Mouse (Mus musculus): ENCODE results near the gene Pax4. TPM values are rescaled to one million over a fixed set of nuclear protein-coding genes. Genes with fewer than 3 reads are reported as not detected.

Pax4 gene
- polyA plus RNA-seq, 1 experiment from 2014 or later: 0.26 TPM

DNA sequence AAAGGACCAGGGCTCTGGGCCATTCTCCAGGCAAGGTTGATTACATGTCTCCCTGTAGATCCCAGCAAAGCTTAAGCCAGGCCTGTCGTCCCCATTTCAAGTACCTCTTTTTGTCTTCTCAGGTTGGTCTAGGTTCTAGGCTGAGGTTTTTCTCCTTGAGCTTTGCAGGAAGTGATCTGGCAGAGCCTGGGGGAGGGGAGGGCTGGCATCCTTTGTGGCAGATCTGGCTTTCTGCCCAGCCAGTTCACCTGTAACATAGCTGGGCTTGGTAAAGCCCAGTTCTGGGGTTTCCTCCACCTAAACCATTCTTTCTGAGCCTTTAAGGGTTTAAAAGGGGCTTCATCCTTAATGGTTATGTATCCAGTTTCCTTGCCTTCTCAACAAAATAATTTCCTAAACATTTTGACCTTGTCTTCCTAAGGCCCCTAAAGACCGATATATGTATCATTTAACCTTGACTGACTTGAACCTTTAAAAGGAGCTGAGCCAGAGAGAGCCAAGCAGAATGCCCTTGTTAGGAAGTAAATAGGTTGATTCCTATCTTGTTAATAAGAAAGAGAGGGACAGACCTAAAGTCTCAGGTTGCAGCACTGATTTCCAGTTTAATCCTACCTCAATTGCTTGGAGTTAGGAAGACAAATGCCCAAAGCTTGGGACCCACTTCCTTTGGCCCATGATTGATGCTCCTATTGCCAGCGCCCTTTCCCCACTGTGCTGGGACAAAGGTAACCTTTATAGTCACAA lies 21.9 kb downstream of the Pax4 start, which contains the start of gene Fscn3:
Fscn3 (plus strand) TSS at position 694 of the 744 bp plus-strand sequence.
- Histone ChIP-seq H3K9me3 (ENCODE audit: control insufficient read depth, low read length) (no peaks in the 10 kb centered on the region), H3K36me3 (ENCODE audit: control insufficient read depth, insufficient read depth, low read length) (peaks cover 15% of the 10 kb centered on the region), H3K4me3 (ENCODE audit: low read depth, low read length) (no peak within 1 kb of the TSS), H3K27ac (ENCODE audit: low read depth, low read length) (no peak within 1 kb of the TSS), H3K27me3 (replicated peaks; ENCODE audit: control insufficient read depth, insufficient read depth, low read length) (no peaks in the 10 kb centered on the region), H3K4me1 (replicated peaks; ENCODE audit: control insufficient read depth, insufficient read depth, low read length) (peaks cover 16% of the 10 kb centered on the region), H3K9ac (ENCODE audit: low read depth, low read length) (no peak within 1 kb of the TSS), H3K4me2 (no peak within 1 kb of the TSS)
- ATAC-seq (replicated peaks; ENCODE audit: low FRiP score) (no peak), DNase-seq (ENCODE audit: low spot score) (no peak)
- 77% methylated on average over 3 of the region's 3 CpGs for WGBS

DNA sequence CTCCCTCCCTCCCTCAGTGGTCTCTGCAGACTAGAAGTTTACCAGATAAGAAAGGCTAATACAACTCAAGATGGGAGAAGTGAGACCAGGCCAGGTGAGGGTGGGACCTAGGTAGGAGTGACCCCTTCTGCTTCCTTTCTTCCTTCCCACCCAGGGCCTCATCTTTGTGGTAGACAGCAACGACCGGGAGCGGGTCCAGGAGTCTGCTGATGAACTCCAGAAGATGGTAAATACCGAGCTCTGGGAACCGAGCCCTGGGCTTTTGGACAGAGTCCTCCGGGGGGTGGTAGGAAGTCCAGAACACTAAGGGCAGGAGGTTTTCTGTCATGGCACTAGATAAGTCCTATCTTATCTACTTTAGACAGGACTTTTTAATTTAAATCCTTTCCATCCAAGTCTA lies 24.1 kb downstream of the Pax4 start:
- no peaks in the 10 kb centered on the region for H3K9me3 ChIP-seq (ENCODE audit: control insufficient read depth, low read length)
- peaks cover 21% of the 10 kb centered on the region for H3K4me1 ChIP-seq (replicated peaks; ENCODE audit: control insufficient read depth, insufficient read depth, low read length)
- peak overlapping the region; percentile 95 for H3K4me3 ChIP-seq (ENCODE audit: low read depth, low read length)
- H3K27ac ChIP-seq (ENCODE audit: low read depth, low read length): peak overlapping the region; percentile 83
- 76% methylated on average over 6 of the region's 6 CpGs for WGBS
- H3K9ac ChIP-seq (ENCODE audit: low read depth, low read length): peak overlapping the region; percentile 92
- H3K36me3 ChIP-seq (ENCODE audit: control insufficient read depth, insufficient read depth, low read length): peaks cover 15% of the 10 kb centered on the region
- no peak for ATAC-seq (replicated peaks; ENCODE audit: low FRiP score)
- H3K27me3 ChIP-seq (replicated peaks; ENCODE audit: control insufficient read depth, insufficient read depth, low read length): no peaks in the 10 kb centered on the region
- no peak for DNase-seq (ENCODE audit: low spot score)
- peak overlapping the region; percentile 75 for H3K4me2 ChIP-seq

DNA sequence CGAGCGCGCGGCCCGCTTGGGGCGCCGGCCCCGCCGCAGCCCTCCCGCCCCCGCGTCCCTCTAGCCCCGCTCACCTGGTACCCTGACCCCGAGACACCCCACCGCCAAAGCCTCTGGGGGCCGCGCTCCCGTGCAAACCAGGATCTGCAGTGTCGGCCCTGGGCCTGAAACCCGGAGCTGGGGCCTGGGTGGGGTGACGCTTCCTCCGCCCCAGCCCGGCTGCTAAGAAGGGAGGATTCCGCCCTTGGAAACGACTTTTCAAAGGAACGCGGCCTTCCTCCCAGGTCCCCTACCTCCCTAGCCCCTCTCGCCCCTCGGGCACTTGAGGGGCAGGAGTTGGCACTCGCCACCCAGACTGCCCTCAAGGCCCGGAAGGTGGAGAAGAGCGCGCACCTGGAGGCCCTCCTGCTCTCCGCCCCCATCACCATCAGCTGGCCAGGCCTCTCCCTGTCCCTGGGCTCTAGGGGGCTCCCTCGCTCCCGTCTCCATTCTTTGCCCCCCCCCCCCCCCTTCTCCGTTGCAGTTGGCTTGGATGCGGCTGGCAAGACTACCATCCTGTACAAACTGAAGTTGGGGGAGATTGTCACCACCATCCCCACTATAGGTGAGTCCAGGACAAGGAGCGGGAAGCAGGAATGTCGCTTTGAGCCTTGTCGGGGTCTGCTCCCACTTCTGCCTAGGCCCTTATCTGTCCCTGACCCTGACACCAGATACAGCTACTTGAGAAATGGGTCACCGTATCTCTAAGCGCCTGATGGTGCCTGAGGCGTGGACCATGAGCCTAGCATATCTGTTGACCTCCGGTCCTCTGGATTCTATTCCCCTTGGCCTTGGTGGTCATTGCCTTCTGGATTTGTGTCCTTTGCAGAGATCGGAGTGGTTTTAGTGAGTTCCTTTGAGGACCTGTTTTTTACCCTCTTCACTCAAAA lies 25.1 kb downstream of the Pax4 start:
- Histone ChIP-seq H3K9ac (ENCODE audit: low read depth, low read length) (peak overlapping the region; percentile 92), H3K27me3 (replicated peaks; ENCODE audit: control insufficient read depth, insufficient read depth, low read length) (no peaks in the 10 kb centered on the region), H3K9me3 (ENCODE audit: control insufficient read depth, low read length) (no peaks in the 10 kb centered on the region), H3K36me3 (ENCODE audit: control insufficient read depth, insufficient read depth, low read length) (peaks cover 15% of the 10 kb centered on the region), H3K27ac (ENCODE audit: low read depth, low read length) (peak overlapping the region; percentile 83), H3K4me2 (peak overlapping the region; percentile 75), H3K4me1 (replicated peaks; ENCODE audit: control insufficient read depth, insufficient read depth, low read length) (peaks cover 26% of the 10 kb centered on the region), H3K4me3 (ENCODE audit: low read depth, low read length) (peak overlapping the region; percentile 95)
- DNase-seq (ENCODE audit: low spot score): peak; percentile 71
- peak; percentile 75 for ATAC-seq (replicated peaks; ENCODE audit: low FRiP score)
- 4% methylated on average over 46 of the region's 46 CpGs for WGBS

DNA sequence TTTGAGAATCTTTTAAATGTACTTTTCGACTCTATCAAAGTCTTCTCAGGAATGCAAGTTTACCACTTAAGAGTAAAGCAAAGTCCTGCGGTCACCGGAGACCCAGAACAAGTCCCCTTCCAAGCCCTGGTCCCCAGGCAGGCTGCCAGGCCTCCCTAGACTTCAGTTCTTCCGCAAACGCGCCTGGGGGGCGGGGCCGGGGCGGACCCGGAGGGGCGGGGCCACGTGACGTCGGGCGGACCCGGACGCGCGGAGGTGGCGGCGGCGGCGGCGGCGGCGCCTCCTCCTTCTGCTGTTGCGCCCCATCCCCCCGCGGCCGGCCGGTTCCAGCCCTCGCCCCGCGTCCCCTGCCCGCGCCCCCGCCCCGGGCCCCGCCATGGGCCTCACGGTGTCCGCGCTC lies 25.8 kb downstream of the Pax4 start, which contains the start of gene Arf5:
Arf5 (plus strand) TSS at position 248 of the 400 bp plus-strand sequence.
- WGBS: 1% methylated on average over 27 of the region's 42 CpGs
- H3K27ac ChIP-seq (ENCODE audit: low read depth, low read length): peak within 1 kb of the TSS; percentile 83
- no peaks in the 10 kb centered on the region for H3K9me3 ChIP-seq (ENCODE audit: control insufficient read depth, low read length)
- H3K9ac ChIP-seq (ENCODE audit: low read depth, low read length): peak within 1 kb of the TSS; percentile 92
- H3K4me1 ChIP-seq (replicated peaks; ENCODE audit: control insufficient read depth, insufficient read depth, low read length): peaks cover 26% of the 10 kb centered on the region
- ATAC-seq (replicated peaks; ENCODE audit: low FRiP score) (peak; percentile 57), DNase-seq (ENCODE audit: low spot score) (peak; percentile 91)
- no peaks in the 10 kb centered on the region for H3K27me3 ChIP-seq (replicated peaks; ENCODE audit: control insufficient read depth, insufficient read depth, low read length)
- peak within 1 kb of the TSS; percentile 75 for H3K4me2 ChIP-seq
- H3K36me3 ChIP-seq (ENCODE audit: control insufficient read depth, insufficient read depth, low read length): peaks cover 19% of the 10 kb centered on the region
- peak within 1 kb of the TSS; percentile 95 for H3K4me3 ChIP-seq (ENCODE audit: low read depth, low read length)

DNA sequence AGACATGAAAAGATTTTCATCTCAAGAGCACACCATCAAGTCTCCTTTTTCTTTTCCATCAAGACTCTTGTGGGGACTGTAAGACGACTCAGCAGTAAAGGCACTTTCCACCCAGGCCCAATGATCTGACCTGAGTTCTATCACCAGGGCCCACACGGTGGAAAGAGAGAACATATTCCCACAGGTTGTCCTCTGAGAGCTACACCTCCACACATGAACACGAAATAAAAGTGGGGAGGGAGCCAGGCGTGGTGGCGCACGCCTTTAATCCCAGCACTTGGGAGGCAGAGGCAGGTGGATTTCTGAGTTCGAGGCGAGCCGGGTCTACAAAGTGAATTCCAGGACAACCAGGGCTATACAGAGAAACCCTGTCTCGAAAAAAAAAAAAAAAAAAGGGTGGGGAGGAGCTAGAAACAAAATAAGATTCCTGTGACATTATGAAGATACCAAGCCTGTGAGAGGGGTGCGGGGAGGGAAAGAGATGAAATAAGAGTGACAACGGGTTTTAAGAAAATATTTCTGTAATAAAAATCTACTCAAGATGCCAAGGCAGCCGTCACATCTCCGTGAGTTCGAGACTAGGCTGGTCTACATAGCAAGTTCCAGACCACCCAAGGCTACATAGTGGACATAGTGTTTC lies 26.4 kb downstream of the Pax4 start:
- H3K4me3 ChIP-seq (ENCODE audit: low read depth, low read length): peak overlapping the region; percentile 95
- 66% methylated on average over 15 of the region's 15 CpGs for WGBS
- DNase-seq (ENCODE audit: low spot score): no peak
- ATAC-seq (replicated peaks; ENCODE audit: low FRiP score): no peak
- H3K36me3 ChIP-seq (ENCODE audit: control insufficient read depth, insufficient read depth, low read length): peaks cover 22% of the 10 kb centered on the region
- H3K27ac ChIP-seq (ENCODE audit: low read depth, low read length): peak overlapping the region; percentile 28; the same call in 1 of the 2 replicates
- H3K9me3 ChIP-seq (ENCODE audit: control insufficient read depth, low read length): no peaks in the 10 kb centered on the region
- peak overlapping the region; percentile 92; the same call in 1 of the 2 replicates for H3K9ac ChIP-seq (ENCODE audit: low read depth, low read length)
- peaks cover 26% of the 10 kb centered on the region for H3K4me1 ChIP-seq (replicated peaks; ENCODE audit: control insufficient read depth, insufficient read depth, low read length)
- H3K27me3 ChIP-seq (replicated peaks; ENCODE audit: control insufficient read depth, insufficient read depth, low read length): no peaks in the 10 kb centered on the region
- peak overlapping the region; percentile 75 for H3K4me2 ChIP-seq

DNA sequence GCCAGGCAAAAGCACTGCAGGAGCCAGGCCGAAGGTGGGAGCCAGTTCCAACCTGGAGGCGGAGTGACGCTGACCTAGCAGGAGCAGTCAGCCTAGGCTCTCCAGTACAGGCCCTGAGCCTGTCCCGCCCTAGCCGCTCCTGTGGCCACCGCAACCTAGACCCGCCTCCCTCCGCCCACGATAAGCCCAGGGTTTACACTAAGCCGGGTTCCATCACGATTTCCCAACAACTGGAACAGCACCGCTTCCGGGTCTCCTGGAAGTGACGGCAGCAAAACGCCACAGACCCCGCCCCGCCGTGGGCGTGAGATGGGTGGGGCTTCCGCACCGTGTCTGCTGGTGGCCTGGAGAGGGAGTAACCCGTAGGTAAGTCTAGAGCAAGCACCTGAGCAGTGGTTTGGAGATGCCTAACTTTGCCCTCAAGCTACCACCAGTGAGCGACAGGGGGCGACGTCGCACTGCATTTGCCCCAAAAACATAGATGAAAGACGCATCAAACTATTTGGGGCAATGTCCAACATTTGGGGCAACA lies 27.6 kb downstream of the Pax4 start:
- ATAC-seq (replicated peaks; ENCODE audit: low FRiP score) (peak; percentile 84), DNase-seq (ENCODE audit: low spot score) (peak; percentile 97)
- peak overlapping the region; percentile 75 for H3K27ac ChIP-seq (ENCODE audit: low read depth, low read length)
- peaks cover 18% of the 10 kb centered on the region for H3K36me3 ChIP-seq (ENCODE audit: control insufficient read depth, insufficient read depth, low read length)
- peak overlapping the region; percentile 97 for H3K4me2 ChIP-seq
- peak overlapping the region; percentile 85 for H3K9ac ChIP-seq (ENCODE audit: low read depth, low read length)
- peak overlapping the region; percentile 83 for H3K4me3 ChIP-seq (ENCODE audit: low read depth, low read length)
- no peaks in the 10 kb centered on the region for H3K27me3 ChIP-seq (replicated peaks; ENCODE audit: control insufficient read depth, insufficient read depth, low read length)
- WGBS: under 1% methylated on average over 27 of the region's 27 CpGs
- H3K9me3 ChIP-seq (ENCODE audit: control insufficient read depth, low read length): no peaks in the 10 kb centered on the region
- peaks cover 26% of the 10 kb centered on the region for H3K4me1 ChIP-seq (replicated peaks; ENCODE audit: control insufficient read depth, insufficient read depth, low read length)

DNA sequence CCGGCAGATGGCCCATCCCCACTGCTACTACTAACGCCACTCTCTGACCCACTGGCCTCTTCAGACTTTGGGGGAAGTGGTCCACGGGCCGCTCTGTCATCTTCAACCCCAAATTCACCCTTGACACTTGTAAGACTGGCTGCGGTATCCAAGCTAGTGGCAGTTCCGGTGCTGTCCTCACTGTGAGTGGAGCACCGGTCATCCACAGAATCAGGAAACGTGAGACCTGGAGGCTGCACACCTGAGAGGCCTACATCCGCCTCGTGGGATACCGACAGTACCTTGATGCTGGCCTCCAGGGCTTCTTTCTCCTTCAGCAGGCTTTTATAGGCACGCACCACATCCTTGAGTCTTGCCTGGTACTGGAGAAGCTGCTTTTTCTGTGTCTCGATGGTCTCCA lies 28.3 kb downstream of the Pax4 start:
- peak overlapping the region; percentile 97 for H3K4me2 ChIP-seq
- H3K36me3 ChIP-seq (ENCODE audit: control insufficient read depth, insufficient read depth, low read length): peaks cover 14% of the 10 kb centered on the region
- peaks cover 26% of the 10 kb centered on the region for H3K4me1 ChIP-seq (replicated peaks; ENCODE audit: control insufficient read depth, insufficient read depth, low read length)
- WGBS: 17% methylated on average over 13 of the region's 13 CpGs
- H3K9me3 ChIP-seq (ENCODE audit: control insufficient read depth, low read length): no peaks in the 10 kb centered on the region
- H3K4me3 ChIP-seq (ENCODE audit: low read depth, low read length): peak overlapping the region; percentile 83
- peak overlapping the region; percentile 75 for H3K27ac ChIP-seq (ENCODE audit: low read depth, low read length)
- H3K27me3 ChIP-seq (replicated peaks; ENCODE audit: control insufficient read depth, insufficient read depth, low read length): no peaks in the 10 kb centered on the region
- no peak for DNase-seq (ENCODE audit: low spot score)
- H3K9ac ChIP-seq (ENCODE audit: low read depth, low read length): peak overlapping the region; percentile 85
- no peak for ATAC-seq (replicated peaks; ENCODE audit: low FRiP score)

DNA sequence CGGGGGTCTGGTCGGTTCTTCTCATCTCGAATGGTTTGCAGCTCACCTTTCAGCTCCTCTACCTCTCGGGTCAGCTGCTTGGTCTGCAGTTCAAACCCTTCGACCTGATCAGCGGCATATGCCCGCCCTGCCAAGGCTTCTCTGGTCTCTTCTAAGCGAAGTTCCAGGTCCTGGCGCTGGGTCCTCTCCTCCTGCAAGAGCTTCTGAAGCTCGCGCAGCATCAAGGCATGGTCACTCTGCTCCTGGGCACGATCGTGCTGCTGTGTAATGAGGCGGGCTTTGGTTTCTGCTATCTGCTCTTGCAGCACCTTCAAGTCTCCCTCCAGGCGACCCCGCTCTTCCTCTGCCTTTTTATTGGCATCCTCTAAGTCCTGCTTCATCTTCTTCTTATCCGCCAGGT lies 28.8 kb downstream of the Pax4 start:
- Histone ChIP-seq H3K27me3 (replicated peaks; ENCODE audit: control insufficient read depth, insufficient read depth, low read length) (no peaks in the 10 kb centered on the region), H3K4me1 (replicated peaks; ENCODE audit: control insufficient read depth, insufficient read depth, low read length) (peaks cover 26% of the 10 kb centered on the region), H3K9ac (ENCODE audit: low read depth, low read length) (peak overlapping the region; percentile 85; the same call in 1 of the 2 replicates), H3K36me3 (ENCODE audit: control insufficient read depth, insufficient read depth, low read length) (peaks cover 14% of the 10 kb centered on the region), H3K4me3 (ENCODE audit: low read depth, low read length) (peak overlapping the region; percentile 83), H3K9me3 (ENCODE audit: control insufficient read depth, low read length) (no peaks in the 10 kb centered on the region), H3K4me2 (peak overlapping the region; percentile 97), H3K27ac (ENCODE audit: low read depth, low read length) (no peak overlapping the region)
- 74% methylated on average over 17 of the region's 17 CpGs for WGBS
- ATAC-seq (replicated peaks; ENCODE audit: low FRiP score) (no peak), DNase-seq (ENCODE audit: low spot score) (no peak)

All from liver, embryonic 11.5 days (tissue).